Mouse (Mus musculus): ENCODE data around the gene Fitm1.

- TF ChIP-seq CTCF (IDR thresholded peaks at IDR 0.05; ENCODE audit: low read depth, low read length) (no peak; the same call in 1 of the 2 replicates), POLR2A (IDR thresholded peaks at IDR 0.05; ENCODE audit: extremely low read depth, insufficient read depth, low read length) (no peak)
Observed at GRCm38 (mm10) chr14:55565748-55566147, 9.7 kb upstream of the Fitm1 start.
